Mouse (Mus musculus): ENCODE results near the gene Adcy9. TPM values are rescaled to one million over a fixed set of nuclear protein-coding genes. Genes with fewer than 3 reads are reported as not detected.

The Adcy9 gene
- polyA plus RNA-seq, 1 experiment from 2014 or later, result 0.84 TPM

GRCm38 (mm10) chr16:4312018-4312417 is 108.3 kb downstream of the Adcy9 start:
- Histone ChIP-seq H3K4me1 (replicated peaks; ENCODE audit: control insufficient read depth, insufficient read depth, low read length) (no peaks in the 10 kb centered on the region), H3K9me3 (ENCODE audit: control insufficient read depth, low read length) (no peaks in the 10 kb centered on the region), H3K9ac (ENCODE audit: low read length) (no peak overlapping the region), H3K27ac (ENCODE audit: low read depth, low read length) (no peak overlapping the region), H3K4me2 (ENCODE audit: low read depth, low read length, severe bottlenecking) (no peak overlapping the region), H3K36me3 (ENCODE audit: control insufficient read depth, insufficient read depth, low read length) (no peaks in the 10 kb centered on the region), H3K27me3 (ENCODE audit: control insufficient read depth, insufficient read depth, low read length) (no peaks in the 10 kb centered on the region), H3K4me3 (ENCODE audit: low read depth, low read length) (no peak overlapping the region)
- DNase-seq (ENCODE audit: low spot score) (no peak), ATAC-seq (replicated peaks; ENCODE audit: low FRiP score) (no peak)
- 55% methylated on average over 2 of the region's 2 CpGs for WGBS

GRCm38 (mm10) chr16:4311608-4312007 is 108.7 kb downstream of the Adcy9 start:
- Histone ChIP-seq H3K9me3 (ENCODE audit: control insufficient read depth, low read length) (no peaks in the 10 kb centered on the region), H3K27ac (ENCODE audit: low read depth, low read length) (no peak overlapping the region), H3K36me3 (ENCODE audit: control insufficient read depth, insufficient read depth, low read length) (no peaks in the 10 kb centered on the region), H3K4me3 (ENCODE audit: low read depth, low read length) (no peak overlapping the region), H3K4me1 (replicated peaks; ENCODE audit: control insufficient read depth, insufficient read depth, low read length) (no peaks in the 10 kb centered on the region), H3K27me3 (ENCODE audit: control insufficient read depth, insufficient read depth, low read length) (no peaks in the 10 kb centered on the region), H3K4me2 (ENCODE audit: low read depth, low read length, severe bottlenecking) (no peak overlapping the region), H3K9ac (ENCODE audit: low read length) (no peak overlapping the region)
- ATAC-seq (replicated peaks; ENCODE audit: low FRiP score), result no peak
- 31% methylated on average over 2 of the region's 2 CpGs for WGBS
- no peak for DNase-seq (ENCODE audit: low spot score)

- Histone ChIP-seq H3K36me3 (ENCODE audit: control insufficient read depth, insufficient read depth, low read length) (no peaks in the 10 kb centered on the region), H3K27ac (ENCODE audit: low read depth, low read length) (no peak overlapping the region), H3K4me2 (ENCODE audit: low read depth, low read length, severe bottlenecking) (no peak overlapping the region), H3K9ac (ENCODE audit: low read length) (no peak overlapping the region), H3K4me3 (ENCODE audit: low read depth, low read length) (no peak overlapping the region), H3K4me1 (replicated peaks; ENCODE audit: control insufficient read depth, insufficient read depth, low read length) (no peaks in the 10 kb centered on the region), H3K9me3 (ENCODE audit: control insufficient read depth, low read length) (no peaks in the 10 kb centered on the region), H3K27me3 (ENCODE audit: control insufficient read depth, insufficient read depth, low read length) (no peaks in the 10 kb centered on the region)
- 95% methylated on average over 4 of the region's 4 CpGs for WGBS
- ATAC-seq (replicated peaks; ENCODE audit: low FRiP score) (no peak), DNase-seq (ENCODE audit: low spot score) (no peak)
Observed at GRCm38 (mm10) chr16:4307795-4308194, 112.5 kb downstream of the Adcy9 start.

GRCm38 (mm10) chr16:4304176-4304922 is 115.9 kb downstream of the Adcy9 start:
- H3K4me1 ChIP-seq (replicated peaks; ENCODE audit: control insufficient read depth, insufficient read depth, low read length), result no peaks in the 10 kb centered on the region
- H3K27me3 ChIP-seq (ENCODE audit: control insufficient read depth, insufficient read depth, low read length), result no peaks in the 10 kb centered on the region
- H3K36me3 ChIP-seq (ENCODE audit: control insufficient read depth, insufficient read depth, low read length), result no peaks in the 10 kb centered on the region
- no peak overlapping the region for H3K4me2 ChIP-seq (ENCODE audit: low read depth, low read length, severe bottlenecking)
- H3K4me3 ChIP-seq (ENCODE audit: low read depth, low read length), result no peak overlapping the region
- no peak for ATAC-seq (replicated peaks; ENCODE audit: low FRiP score)
- H3K9ac ChIP-seq (ENCODE audit: low read length), result no peak overlapping the region
- 73% methylated on average over 12 of the region's 12 CpGs for WGBS
- no peaks in the 10 kb centered on the region for H3K9me3 ChIP-seq (ENCODE audit: control insufficient read depth, low read length)
- no peak overlapping the region for H3K27ac ChIP-seq (ENCODE audit: low read depth, low read length)
- no peak for DNase-seq (ENCODE audit: low spot score)

- Histone ChIP-seq H3K27ac (ENCODE audit: low read depth, low read length) (no peak overlapping the region), H3K4me3 (ENCODE audit: low read depth, low read length) (no peak overlapping the region), H3K9me3 (ENCODE audit: control insufficient read depth, low read length) (no peaks in the 10 kb centered on the region), H3K4me1 (replicated peaks; ENCODE audit: control insufficient read depth, insufficient read depth, low read length) (no peaks in the 10 kb centered on the region), H3K36me3 (ENCODE audit: control insufficient read depth, insufficient read depth, low read length) (no peaks in the 10 kb centered on the region), H3K27me3 (ENCODE audit: control insufficient read depth, insufficient read depth, low read length) (no peaks in the 10 kb centered on the region), H3K4me2 (ENCODE audit: low read depth, low read length, severe bottlenecking) (no peak overlapping the region), H3K9ac (ENCODE audit: low read length) (no peak overlapping the region)
- ATAC-seq (replicated peaks; ENCODE audit: low FRiP score) (no peak), DNase-seq (ENCODE audit: low spot score) (no peak)
- WGBS, result 83% methylated on average over 5 of the region's 5 CpGs
Observed at GRCm38 (mm10) chr16:4303554-4303953, 116.7 kb downstream of the Adcy9 start.

- Histone ChIP-seq H3K4me1 (replicated peaks; ENCODE audit: control insufficient read depth, insufficient read depth, low read length) (no peaks in the 10 kb centered on the region), H3K9me3 (ENCODE audit: control insufficient read depth, low read length) (no peaks in the 10 kb centered on the region), H3K36me3 (ENCODE audit: control insufficient read depth, insufficient read depth, low read length) (no peaks in the 10 kb centered on the region), H3K27ac (ENCODE audit: low read depth, low read length) (no peak overlapping the region), H3K9ac (ENCODE audit: low read length) (no peak overlapping the region), H3K4me2 (ENCODE audit: low read depth, low read length, severe bottlenecking) (no peak overlapping the region), H3K27me3 (ENCODE audit: control insufficient read depth, insufficient read depth, low read length) (no peaks in the 10 kb centered on the region), H3K4me3 (ENCODE audit: low read depth, low read length) (no peak overlapping the region)
- no peak for DNase-seq (ENCODE audit: low spot score)
- WGBS, result 93% methylated on average over 7 of the region's 7 CpGs
- no peak for ATAC-seq (replicated peaks; ENCODE audit: low FRiP score)
Observed at GRCm38 (mm10) chr16:4300280-4300679, 120.0 kb downstream of the Adcy9 start.

GRCm38 (mm10) chr16:4293259-4293658 is 127.0 kb downstream of the Adcy9 start:
- Histone ChIP-seq H3K36me3 (ENCODE audit: control insufficient read depth, insufficient read depth, low read length) (no peaks in the 10 kb centered on the region), H3K4me2 (ENCODE audit: low read depth, low read length, severe bottlenecking) (no peak overlapping the region), H3K27ac (ENCODE audit: low read depth, low read length) (no peak overlapping the region), H3K4me1 (replicated peaks; ENCODE audit: control insufficient read depth, insufficient read depth, low read length) (no peaks in the 10 kb centered on the region), H3K27me3 (ENCODE audit: control insufficient read depth, insufficient read depth, low read length) (no peaks in the 10 kb centered on the region), H3K4me3 (ENCODE audit: low read depth, low read length) (no peak overlapping the region), H3K9me3 (ENCODE audit: control insufficient read depth, low read length) (no peaks in the 10 kb centered on the region), H3K9ac (ENCODE audit: low read length) (no peak overlapping the region)
- DNase-seq (ENCODE audit: low spot score) (no peak), ATAC-seq (replicated peaks; ENCODE audit: low FRiP score) (no peak)
- 76% methylated on average over 3 of the region's 3 CpGs for WGBS

- Histone ChIP-seq H3K36me3 (ENCODE audit: control insufficient read depth, insufficient read depth, low read length) (no peaks in the 10 kb centered on the region), H3K4me3 (ENCODE audit: low read depth, low read length) (no peak overlapping the region), H3K9ac (ENCODE audit: low read length) (no peak overlapping the region), H3K4me1 (replicated peaks; ENCODE audit: control insufficient read depth, insufficient read depth, low read length) (no peaks in the 10 kb centered on the region), H3K27ac (ENCODE audit: low read depth, low read length) (no peak overlapping the region), H3K27me3 (ENCODE audit: control insufficient read depth, insufficient read depth, low read length) (no peaks in the 10 kb centered on the region), H3K9me3 (ENCODE audit: control insufficient read depth, low read length) (no peaks in the 10 kb centered on the region), H3K4me2 (ENCODE audit: low read depth, low read length, severe bottlenecking) (no peak overlapping the region)
- DNase-seq (ENCODE audit: low spot score) (no peak), ATAC-seq (replicated peaks; ENCODE audit: low FRiP score) (no peak)
Observed at GRCm38 (mm10) chr16:4289507-4289906, 130.8 kb downstream of the Adcy9 start.

- Histone ChIP-seq H3K4me1 (replicated peaks; ENCODE audit: control insufficient read depth, insufficient read depth, low read length) (no peaks in the 10 kb centered on the region), H3K9me3 (ENCODE audit: control insufficient read depth, low read length) (no peaks in the 10 kb centered on the region), H3K4me2 (ENCODE audit: low read depth, low read length, severe bottlenecking) (no peak overlapping the region), H3K9ac (ENCODE audit: low read length) (no peak overlapping the region), H3K27me3 (ENCODE audit: control insufficient read depth, insufficient read depth, low read length) (no peaks in the 10 kb centered on the region), H3K36me3 (ENCODE audit: control insufficient read depth, insufficient read depth, low read length) (no peaks in the 10 kb centered on the region), H3K27ac (ENCODE audit: low read depth, low read length) (no peak overlapping the region), H3K4me3 (ENCODE audit: low read depth, low read length) (no peak overlapping the region)
- DNase-seq (ENCODE audit: low spot score), result no peak
- WGBS, result 87% methylated on average over 7 of the region's 7 CpGs
- ATAC-seq (replicated peaks; ENCODE audit: low FRiP score), result no peak
Observed at GRCm38 (mm10) chr16:4286593-4286992, 133.7 kb downstream of the Adcy9 start.

Measured in forebrain, embryonic 11.5 days (tissue).